Mouse (Mus musculus): Measurements from ENCODE around the gene Trim27. TPM values are rescaled to one million over a fixed set of nuclear protein-coding genes. Genes with fewer than 3 reads are reported as not detected.

Gene Trim27
- total and polyA plus RNA-seq, 3 experiments: 134 to 198 (median 146) TPM

GRCm38 (mm10) chr13:21183066-21183465 lies 3.8 kb downstream of the Trim27 start:
- no peak overlapping the region for H3K4me3 ChIP-seq (replicated peaks in 1 of 3; ENCODE audit: low read depth in 2 of 3, low read length in 2 of 3, poor library complexity in 1 of 3)
- H3K9me3 ChIP-seq (replicated peaks; ENCODE audit: low read length): no peaks in the 10 kb centered on the region
- peaks cover 47 to 64% of the 10 kb centered on the region in 2 experiments for H3K36me3 ChIP-seq (replicated peaks in 1 of 2; ENCODE audit: control insufficient read depth in 1 of 2, insufficient read depth in 1 of 2, low read length in 1 of 2)
- no peak overlapping the region for H3K27ac ChIP-seq (ENCODE audit: insufficient read depth, low read depth)
- peaks cover 11 to 55% of the 10 kb centered on the region in 2 experiments for H3K4me1 ChIP-seq (ENCODE audit: control insufficient read depth in 1 of 2, insufficient read depth in 2 of 2)
- in situ Hi-C loops (cut with MboI; ENCODE audit: low pct_ligation_motif_present, low pct_unique_long_range_greater_than_20kb, low sequenced_read_pairs) (no loop called here), dilution Hi-C loops (cut with MboI; ENCODE audit: extremely low pct_ligation_motif_present, extremely low pct_unique_long_range_greater_than_20kb, low sequenced_read_pairs) (no loop called here)
- H3K4me2 ChIP-seq (ENCODE audit: insufficient read depth, low read depth, poor library complexity, severe bottlenecking): no peak overlapping the region
- no peaks in the 10 kb centered on the region for H3K27me3 ChIP-seq (replicated peaks)
- H3K79me2 ChIP-seq (replicated peaks; ENCODE audit: control insufficient read depth, extremely low read depth, insufficient read depth, poor library complexity, severe bottlenecking): peaks cover 51% of the 10 kb centered on the region
- DNase-seq (ENCODE audit: extremely low read depth): no peak
- TF ChIP-seq SMC3 (IDR thresholded peaks at IDR 0.05; ENCODE audit: low read depth, low read length) (no peak), CHD2 (IDR thresholded peaks at IDR 0.05; ENCODE audit: low read length) (no peak), SIN3A (IDR thresholded peaks at IDR 0.05; ENCODE audit: low read length) (no peak), ETS1 (conservative IDR thresholded peaks at IDR 0.05; ENCODE audit: low read depth, low read length) (no peak), POLR2AphosphoS2 (IDR thresholded peaks at IDR 0.05; ENCODE audit: low read depth, low read length) (no peak), MYC (IDR thresholded peaks at IDR 0.05; ENCODE audit: low read depth, low read length) (no peak), BHLHE40 (IDR thresholded peaks at IDR 0.05; ENCODE audit: low read depth, low read length) (no peak), RCOR1 (conservative IDR thresholded peaks at IDR 0.05; ENCODE audit: low read depth, low read length) (no peak), CHD1 (IDR thresholded peaks at IDR 0.05; ENCODE audit: low read depth, low read length) (no peak), JUN (IDR thresholded peaks at IDR 0.05; ENCODE audit: insufficient read depth, low read depth, low read length) (no peak), MAX (IDR thresholded peaks at IDR 0.05; ENCODE audit: low read length) (no peak), USF1 (IDR thresholded peaks at IDR 0.05; ENCODE audit: low read depth, low read length) (no peak), POLR2A (IDR thresholded peaks at IDR 0.05; ENCODE audit: low read depth, low read length) (no peak), EP300 (IDR thresholded peaks at IDR 0.05; ENCODE audit: low read length) (no peak)
- no peak overlapping the region for H3K9ac ChIP-seq (ENCODE audit: insufficient read depth, low read depth)

- no peak for DNase-seq (ENCODE audit: extremely low read depth)
- peaks cover 51% of the 10 kb centered on the region for H3K79me2 ChIP-seq (replicated peaks; ENCODE audit: control insufficient read depth, extremely low read depth, insufficient read depth, poor library complexity, severe bottlenecking)
- in situ Hi-C loops (cut with MboI; ENCODE audit: low pct_ligation_motif_present, low pct_unique_long_range_greater_than_20kb, low sequenced_read_pairs): no loop called here
- TF ChIP-seq MAX (IDR thresholded peaks at IDR 0.05; ENCODE audit: low read length): no peak
- TF ChIP-seq ZNF384 (IDR thresholded peaks at IDR 0.05; ENCODE audit: low read depth, low read length): no peak
- TF ChIP-seq EP300 (IDR thresholded peaks at IDR 0.05; ENCODE audit: low read length): no peak
- TF ChIP-seq ZMIZ1 (IDR thresholded peaks at IDR 0.05; ENCODE audit: low read depth, low read length): no peak
- TF ChIP-seq CHD2 (IDR thresholded peaks at IDR 0.05; ENCODE audit: low read length): no peak
- TF ChIP-seq ELF1 (IDR thresholded peaks at IDR 0.05; ENCODE audit: low read depth, low read length): no peak
- no peak for TF ChIP-seq TBP (conservative IDR thresholded peaks at IDR 0.05; ENCODE audit: low read depth, low read length)
- TF ChIP-seq CHD1 (IDR thresholded peaks at IDR 0.05; ENCODE audit: low read depth, low read length): no peak
- no peak for TF ChIP-seq ZC3H11A (IDR thresholded peaks at IDR 0.05; ENCODE audit: low read depth, low read length)
- no peak for TF ChIP-seq ZKSCAN1 (IDR thresholded peaks at IDR 0.05; ENCODE audit: borderline replicate concordance, low read depth, low read length)
- no peak for TF ChIP-seq RCOR1 (conservative IDR thresholded peaks at IDR 0.05; ENCODE audit: low read depth, low read length)
- TF ChIP-seq USF2 (conservative IDR thresholded peaks at IDR 0.05; ENCODE audit: low read depth, low read length): no peak
- no peak for TF ChIP-seq KAT2A (IDR thresholded peaks at IDR 0.05; ENCODE audit: insufficient replicate concordance, low read length)
- no peak for TF ChIP-seq HCFC1 (IDR thresholded peaks at IDR 0.05; ENCODE audit: low read depth, low read length)
- TF ChIP-seq POLR2A (IDR thresholded peaks at IDR 0.05; ENCODE audit: low read depth, low read length): no peak
- no peak for TF ChIP-seq GABPA (IDR thresholded peaks at IDR 0.05; ENCODE audit: insufficient replicate concordance, low read depth, low read length)
- TF ChIP-seq MYC (IDR thresholded peaks at IDR 0.05; ENCODE audit: low read depth, low read length): no peak
- H3K9me3 ChIP-seq (replicated peaks; ENCODE audit: low read length): no peaks in the 10 kb centered on the region
- peaks cover 52 to 70% of the 10 kb centered on the region in 2 experiments for H3K36me3 ChIP-seq (replicated peaks in 1 of 2; ENCODE audit: control insufficient read depth in 1 of 2, insufficient read depth in 1 of 2, low read length in 1 of 2)
- H3K27ac ChIP-seq (ENCODE audit: insufficient read depth, low read depth): no peak overlapping the region
- H3K9ac ChIP-seq (ENCODE audit: insufficient read depth, low read depth): no peak overlapping the region
- dilution Hi-C loops (cut with MboI; ENCODE audit: extremely low pct_ligation_motif_present, extremely low pct_unique_long_range_greater_than_20kb, low sequenced_read_pairs): no loop called here
- peaks cover 6 to 49% of the 10 kb centered on the region in 2 experiments for H3K4me1 ChIP-seq (ENCODE audit: control insufficient read depth in 1 of 2, insufficient read depth in 2 of 2)
- H3K4me3 ChIP-seq (replicated peaks in 1 of 3; ENCODE audit: low read depth in 2 of 3, low read length in 2 of 3, poor library complexity in 1 of 3): no peak overlapping the region
- H3K4me2 ChIP-seq (ENCODE audit: insufficient read depth, low read depth, poor library complexity, severe bottlenecking): no peak overlapping the region
- H3K27me3 ChIP-seq (replicated peaks): no peaks in the 10 kb centered on the region
Observed at GRCm38 (mm10) chr13:21183661-21184060, 4.4 kb downstream of the Trim27 start.

All from CH12.LX (cell line).